Mouse (Mus musculus): ENCODE data around the gene Gm11565. TPM values are rescaled to one million over a fixed set of nuclear protein-coding genes. Genes with fewer than 3 reads are reported as not detected.
"Not testable (repeated sequence)": the region's sequence is repeated elsewhere in the genome, so short reads cannot be mapped to it uniquely, and the experiment has no call there.

Gene Gm11565
- total RNA-seq (2021) = not detected
- long read RNA-seq, experiment 1 = 0 reads
- long read RNA-seq, experiment 2 = 0 reads

GRCm38 (mm10) chr11:99914451-99914850 is at the start of gene Gm11565:
TSS of gene Gm11565 (plus strand) at chr11:99914751.
- intact Hi-C loops (cut with DNase I) = no loop called here
- DNase-seq = no peak

GRCm38 (mm10) chr11:99873089-99873488 is 41.5 kb upstream of the Gm11565 start, which contains the start of gene Krtap9-1:
TSS of gene Krtap9-1 (plus strand) at chr11:99873389.
- intact Hi-C loops (cut with DNase I); DNase-seq: not testable (repeated sequence)

GRCm38 (mm10) chr11:99878887-99879286 is 35.7 kb upstream of the Gm11565 start, which contains the start of gene Gm11567:
TSS of gene Gm11567 (plus strand) at chr11:99879187.
- intact Hi-C loops (cut with DNase I); DNase-seq: not testable (repeated sequence)

- no peak for DNase-seq
- intact Hi-C loops (cut with DNase I) = no loop called here
These were observed 6.9 kb upstream of the Gm11565 start, which contains the start of gene Krtap31-1 for GRCm38 (mm10) chr11:99907620-99908019. TSS of gene Krtap31-1 (plus strand) at chr11:99907920.

- intact Hi-C loops (cut with DNase I) = no loop called here
- DNase-seq = no peak
These were observed 21.4 kb downstream of the Gm11565 start, which contains the start of gene Krtap31-2 for GRCm38 (mm10) chr11:99935991-99936390. TSS of gene Krtap31-2 (plus strand) at chr11:99936291.

- intact Hi-C loops (cut with DNase I) = no loop called here
- no peak for DNase-seq
These were observed 23.3 kb downstream of the Gm11565 start for GRCm38 (mm10) chr11:99937751-99938264.

- intact Hi-C loops (cut with DNase I) = no loop called here
- no peak for DNase-seq
These were observed 33.6 kb downstream of the Gm11565 start, which contains the start of gene Krtap9-5 for GRCm38 (mm10) chr11:99948175-99948574. TSS of gene Krtap9-5 (plus strand) at chr11:99948475.

GRCm38 (mm10) chr11:99964213-99964612 is 49.7 kb downstream of the Gm11565 start:
- intact Hi-C loops (cut with DNase I) = no loop called here

More at GRCm38 (mm10) chr11:99964213-99964612, 49.7 kb downstream of the Gm11565 start:
- no peak for DNase-seq

Other genes starting within 250 kb of the Gm11565 start
- gene Krtap4-6, start 248.8 kb upstream of the Gm11565 start, total RNA-seq (2021) = not detected
- not detected for gene Gm14190, start 224.0 kb upstream of the Gm11565 start, total RNA-seq (2021)
- gene Gm14180, start 180.5 kb upstream of the Gm11565 start, total RNA-seq (2021) = not detected
- gene Gm11595, start 141.8 kb upstream of the Gm11565 start, total RNA-seq (2021) = not detected
- not detected for gene Krtap4-8, start 134.0 kb upstream of the Gm11565 start, total RNA-seq (2021)
- gene Krtap4-9, start 129.6 kb upstream of the Gm11565 start, total RNA-seq (2021) = not detected
- gene Gm11596, start 121.3 kb upstream of the Gm11565 start, total RNA-seq (2021) = not detected
- not detected for gene Gm11569, start 115.8 kb upstream of the Gm11565 start, total RNA-seq (2021)
- not detected for gene Gm11554, start 110.3 kb upstream of the Gm11565 start, total RNA-seq (2021)
- gene Krtap4-13, start 104.9 kb upstream of the Gm11565 start, total RNA-seq (2021) = not detected
- gene Gm11564, start 99.1 kb upstream of the Gm11565 start, total RNA-seq (2021) = not detected
- gene 2300003K06Rik, start 76.7 kb upstream of the Gm11565 start, total RNA-seq (2021) = not detected
- gene Krtap4-16, start 63.1 kb upstream of the Gm11565 start, total RNA-seq (2021) = not detected
- gene Gm11568, start 56.8 kb upstream of the Gm11565 start, total RNA-seq (2021) = not detected
- not detected for gene Gm11559, start 50.3 kb upstream of the Gm11565 start, total RNA-seq (2021)
- not detected for gene Krtap9-1, start 41.4 kb upstream of the Gm11565 start, total RNA-seq (2021)
- not detected for gene Gm11567, start 35.6 kb upstream of the Gm11565 start, total RNA-seq (2021)
- not detected for gene Krtap31-1, start 6.8 kb upstream of the Gm11565 start, total RNA-seq (2021)
- not detected for gene Krtap31-2, start 21.5 kb downstream of the Gm11565 start, total RNA-seq (2021)
- not detected for gene Krtap9-5, start 33.7 kb downstream of the Gm11565 start, total RNA-seq (2021)
- gene Krtap29-1, start 64.3 kb downstream of the Gm11565 start, total RNA-seq (2021) = not detected
- not detected for gene Krtap16-1, start 71.8 kb downstream of the Gm11565 start, total RNA-seq (2021)
- gene Krtap17-1, start 79.2 kb downstream of the Gm11565 start, total RNA-seq (2021) = not detected
- not detected for gene Krt33a, start 101.5 kb downstream of the Gm11565 start, total RNA-seq (2021)
- gene Krt33b, start 115.1 kb downstream of the Gm11565 start, total RNA-seq (2021) = not detected
- not detected for gene Krt34, start 126.8 kb downstream of the Gm11565 start, total RNA-seq (2021)
- not detected for gene Krt31, start 135.8 kb downstream of the Gm11565 start, total RNA-seq (2021)
- gene Krt32, start 173.5 kb downstream of the Gm11565 start, total RNA-seq (2021) = not detected
- not detected for gene Krt35, start 181.5 kb downstream of the Gm11565 start, total RNA-seq (2021)
- gene Krt36, start 190.9 kb downstream of the Gm11565 start, total RNA-seq (2021) = not detected
- not detected for gene Krt13, start 206.8 kb downstream of the Gm11565 start, total RNA-seq (2021)
- not detected for gene Krt15, start 221.2 kb downstream of the Gm11565 start, total RNA-seq (2021)
- gene Krt19, start 233.9 kb downstream of the Gm11565 start, total RNA-seq (2021) = under 1 TPM; 0.41 to 0.57 TPM

Data from gastrocnemius, postnatal 36 days (tissue).